Mouse (Mus musculus): ENCODE results near the gene Gga1. TPM values are rescaled to one million over a fixed set of nuclear protein-coding genes. Genes with fewer than 3 reads are reported as not detected.
A peak's percentile ranks its signal among the peaks of the same experiment; 100 is the strongest.

The Gga1 gene
- total and polyA plus RNA-seq, 2 experiments from 2014 or later, result 42.9 to 55.7 TPM

DNA sequence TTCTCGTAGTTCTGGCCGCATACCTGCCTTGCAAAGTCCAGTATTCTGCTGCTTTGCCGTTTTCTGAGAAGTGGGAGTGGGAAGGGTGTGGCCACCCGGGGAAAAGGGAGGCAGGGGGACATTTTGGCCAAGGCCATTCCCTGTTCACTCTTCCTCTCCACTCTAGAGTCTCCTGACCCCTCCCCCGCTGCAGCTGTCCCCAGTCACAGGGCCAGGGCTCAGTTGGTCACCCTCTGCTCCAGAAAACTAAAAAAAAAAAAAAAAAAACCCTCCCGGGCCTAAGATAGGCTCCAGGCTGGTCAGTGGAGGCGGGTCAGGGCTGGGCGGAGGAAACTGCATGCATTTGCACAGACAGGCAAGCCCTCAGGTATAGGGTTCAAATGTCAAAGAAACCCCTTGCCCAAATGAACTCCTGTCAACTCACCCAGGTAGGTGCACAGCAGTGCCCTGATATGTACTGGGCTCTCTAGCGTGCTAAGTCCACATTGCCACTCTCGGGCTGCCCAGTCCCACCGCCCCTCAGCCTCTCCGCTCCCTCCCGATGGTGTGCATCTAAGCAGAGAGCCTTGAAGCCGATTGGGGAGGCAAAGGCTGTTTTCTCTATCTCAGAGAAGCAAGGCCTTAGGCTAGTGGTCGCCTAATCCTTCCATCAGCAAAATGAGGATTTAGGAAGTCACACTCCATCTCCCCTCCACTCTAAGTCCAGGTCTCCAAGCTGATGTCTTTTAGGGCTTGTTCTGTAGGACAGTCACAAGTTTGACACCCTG lies 50.2 kb downstream of the Gga1 start:
- H3K4me1 ChIP-seq (ENCODE audit: insufficient read depth), result 0 out of 2 replicates have a peak, but pooled peaks cover 6% of the 10 kb centered on the region
- no peak overlapping the region for H3K4me3 ChIP-seq (ENCODE audit: low read depth, low read length)
- peak overlapping the region; percentile 52; the same call in 1 of the 2 replicates for H3K4me2 ChIP-seq (ENCODE audit: low read depth)
- no peak overlapping the region for H3K27ac ChIP-seq (ENCODE audit: low read depth, low read length)
- no peaks in the 10 kb centered on the region for H3K9me3 ChIP-seq (ENCODE audit: low read length)
- H3K27me3 ChIP-seq (ENCODE audit: insufficient read depth, low read length), result no peaks in the 10 kb centered on the region
- H3K9ac ChIP-seq, result no peak overlapping the region
- WGBS, result 33% methylated on average over 15 of the region's 15 CpGs
- H3K36me3 ChIP-seq (ENCODE audit: insufficient read depth), result no peaks in the 10 kb centered on the region
- ATAC-seq (no peak), DNase-seq (no peak)
- TF ChIP-seq CTCF (IDR thresholded peaks at IDR 0.05; ENCODE audit: low read depth), result no peak

DNA sequence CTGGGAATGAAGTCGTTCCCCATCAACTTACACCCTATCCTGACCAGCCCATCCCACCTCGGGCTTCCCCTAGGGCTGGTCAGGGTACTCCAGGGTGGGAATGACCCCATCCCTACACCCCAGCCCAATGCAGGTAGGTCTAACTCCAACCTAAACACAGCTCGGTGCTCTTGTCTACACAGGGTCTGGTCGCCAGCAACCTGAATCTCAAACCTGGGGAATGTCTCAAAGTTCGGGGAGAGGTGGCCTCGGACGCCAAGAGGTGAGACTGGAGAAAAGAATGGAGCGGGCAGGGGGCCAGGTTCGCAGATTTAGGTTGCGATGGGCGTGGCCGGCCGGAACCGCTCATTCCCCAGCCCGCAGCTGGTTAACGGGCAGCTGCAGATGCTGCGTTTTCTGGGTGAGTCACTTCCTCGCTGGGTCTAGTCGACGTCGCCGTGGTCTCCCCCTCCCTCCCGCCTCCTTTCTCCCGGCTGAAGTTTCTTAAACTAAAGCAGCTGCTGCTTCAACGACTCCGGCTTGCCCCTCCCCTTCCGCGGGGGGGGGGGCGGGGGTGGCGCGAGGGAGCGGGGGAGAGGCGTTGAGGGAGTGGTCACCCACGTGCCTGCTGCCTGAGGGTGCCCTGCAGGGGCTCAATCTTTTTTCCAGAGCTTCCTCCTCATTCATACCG lies 50.9 kb downstream of the Gga1 start:
- no peaks in the 10 kb centered on the region for H3K9me3 ChIP-seq (ENCODE audit: low read length)
- WGBS, result 2% methylated on average over 33 of the region's 35 CpGs
- peak; percentile 40; the same call in 1 of the 2 replicates for ATAC-seq
- H3K9ac ChIP-seq, result no peak overlapping the region
- H3K36me3 ChIP-seq (ENCODE audit: insufficient read depth), result no peaks in the 10 kb centered on the region
- no peaks in the 10 kb centered on the region for H3K27me3 ChIP-seq (ENCODE audit: insufficient read depth, low read length)
- no peak for TF ChIP-seq CTCF (IDR thresholded peaks at IDR 0.05; ENCODE audit: low read depth)
- H3K27ac ChIP-seq (ENCODE audit: low read depth, low read length), result no peak overlapping the region
- DNase-seq, result peak; percentile 44
- H3K4me2 ChIP-seq (ENCODE audit: low read depth), result peak overlapping the region; percentile 52
- 0 out of 2 replicates have a peak, but pooled peaks cover 6% of the 10 kb centered on the region for H3K4me1 ChIP-seq (ENCODE audit: insufficient read depth)
- H3K4me3 ChIP-seq (ENCODE audit: low read depth, low read length), result peak overlapping the region; percentile 27

DNA sequence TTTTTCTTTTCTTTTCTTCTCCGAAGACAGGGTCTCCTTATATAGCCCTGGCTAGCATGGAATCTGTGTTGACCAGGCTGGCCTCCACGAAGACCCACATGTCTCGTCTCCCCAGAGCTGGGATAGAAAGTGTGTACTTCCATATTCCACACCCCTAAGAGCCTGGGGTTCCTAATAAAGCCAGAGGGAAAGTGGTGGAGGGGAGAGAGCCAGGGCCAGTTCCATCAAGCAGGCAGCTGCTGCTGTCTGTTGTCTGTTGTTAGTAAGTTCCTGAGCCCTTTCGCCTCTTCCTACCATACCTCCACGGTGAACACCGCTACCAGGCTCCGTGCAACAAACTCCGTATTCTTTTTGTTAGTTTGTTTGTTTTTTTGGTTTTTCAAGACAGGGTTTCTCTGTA lies 51.5 kb downstream of the Gga1 start:
- Histone ChIP-seq H3K27ac (ENCODE audit: low read depth, low read length) (no peak overlapping the region), H3K4me3 (ENCODE audit: low read depth, low read length) (no peak overlapping the region), H3K9me3 (ENCODE audit: low read length) (no peaks in the 10 kb centered on the region), H3K36me3 (ENCODE audit: insufficient read depth) (no peaks in the 10 kb centered on the region), H3K27me3 (ENCODE audit: insufficient read depth, low read length) (no peaks in the 10 kb centered on the region), H3K4me2 (ENCODE audit: low read depth) (peak overlapping the region; percentile 52), H3K9ac (no peak overlapping the region), H3K4me1 (ENCODE audit: insufficient read depth) (0 out of 2 replicates have a peak, but pooled peaks cover 6% of the 10 kb centered on the region)
- no peak for TF ChIP-seq CTCF (IDR thresholded peaks at IDR 0.05; ENCODE audit: low read depth)
- DNase-seq (no peak), ATAC-seq (no peak)
- WGBS, result 52% methylated on average over 8 of the region's 8 CpGs

DNA sequence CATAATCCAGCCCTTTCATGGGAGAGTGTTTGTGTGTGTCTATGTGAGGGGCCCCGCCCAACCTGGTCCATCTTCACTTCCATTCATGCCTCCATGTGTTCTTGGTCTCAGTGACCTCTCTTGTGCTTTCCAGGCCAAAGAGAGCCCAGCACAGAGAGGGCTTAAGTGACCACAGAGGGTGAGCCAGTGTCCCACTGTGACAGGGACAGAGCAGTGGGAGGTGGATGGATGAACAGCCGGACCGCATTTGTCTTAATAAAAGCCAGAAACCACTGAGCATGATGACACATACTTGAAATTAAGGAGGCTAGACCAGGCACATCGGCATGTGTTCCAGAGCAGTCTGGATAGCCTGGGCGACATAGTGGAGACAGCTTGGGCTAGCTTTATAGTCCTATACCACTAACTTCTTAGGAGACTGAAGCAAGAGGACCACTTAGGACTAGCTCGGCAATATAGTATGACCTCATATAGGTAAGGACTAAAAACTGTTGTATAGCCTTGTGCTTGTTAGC lies 53.3 kb downstream of the Gga1 start:
- H3K36me3 ChIP-seq (ENCODE audit: insufficient read depth), result no peaks in the 10 kb centered on the region
- no peaks in the 10 kb centered on the region for H3K27me3 ChIP-seq (ENCODE audit: insufficient read depth, low read length)
- DNase-seq (no peak), ATAC-seq (no peak)
- WGBS, result 96% methylated on average over 6 of the region's 6 CpGs
- no peak for TF ChIP-seq CTCF (IDR thresholded peaks at IDR 0.05; ENCODE audit: low read depth)
- H3K9ac ChIP-seq, result no peak overlapping the region
- H3K4me2 ChIP-seq (ENCODE audit: low read depth), result no peak overlapping the region
- no peaks in the 10 kb centered on the region for H3K9me3 ChIP-seq (ENCODE audit: low read length)
- no peak overlapping the region for H3K4me3 ChIP-seq (ENCODE audit: low read depth, low read length)
- H3K27ac ChIP-seq (ENCODE audit: low read depth, low read length), result no peak overlapping the region
- 0 out of 2 replicates have a peak, but pooled peaks cover 9% of the 10 kb centered on the region for H3K4me1 ChIP-seq (ENCODE audit: insufficient read depth)

DNA sequence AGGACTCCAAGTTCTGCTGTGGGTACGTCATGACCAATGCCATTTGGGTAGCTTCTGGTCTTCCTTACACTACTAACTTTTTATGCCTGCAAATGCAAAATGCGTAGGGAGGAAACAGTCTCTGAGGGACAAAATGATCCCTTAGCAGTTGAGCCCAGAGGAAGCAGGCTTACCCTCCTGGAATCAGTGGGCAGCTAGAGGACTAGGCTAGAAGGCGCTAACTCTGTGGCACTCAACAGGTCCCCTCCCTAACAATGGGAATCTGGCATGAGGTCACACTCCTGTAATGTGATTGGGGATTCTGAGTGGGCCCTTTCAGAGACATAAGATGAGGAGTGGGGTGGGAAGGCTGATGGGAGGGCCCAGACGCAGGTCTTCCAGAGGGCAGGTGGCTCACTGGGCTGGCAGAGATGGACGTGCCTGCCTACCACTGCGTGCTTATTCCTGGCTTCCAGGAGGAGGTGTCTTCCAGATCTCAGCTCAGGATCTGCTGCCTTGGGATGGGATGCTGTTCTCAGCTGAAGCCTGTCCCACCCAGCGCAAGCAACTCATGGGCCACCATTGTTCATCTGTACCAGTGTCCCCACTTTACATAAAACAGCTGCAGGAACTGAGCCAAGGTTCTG lies 53.9 kb downstream of the Gga1 start:
- no peaks in the 10 kb centered on the region for H3K9me3 ChIP-seq (ENCODE audit: low read length)
- no peak overlapping the region for H3K9ac ChIP-seq
- no peaks in the 10 kb centered on the region for H3K27me3 ChIP-seq (ENCODE audit: insufficient read depth, low read length)
- peaks cover 9% of the 10 kb centered on the region for H3K4me1 ChIP-seq (ENCODE audit: insufficient read depth)
- no peak overlapping the region for H3K27ac ChIP-seq (ENCODE audit: low read depth, low read length)
- TF ChIP-seq CTCF (IDR thresholded peaks at IDR 0.05; ENCODE audit: low read depth), result no peak
- H3K4me2 ChIP-seq (ENCODE audit: low read depth), result no peak overlapping the region
- WGBS, result 89% methylated on average over 7 of the region's 7 CpGs
- no peak overlapping the region for H3K4me3 ChIP-seq (ENCODE audit: low read depth, low read length)
- DNase-seq, result no peak
- no peak for ATAC-seq
- H3K36me3 ChIP-seq (ENCODE audit: insufficient read depth), result no peaks in the 10 kb centered on the region

DNA sequence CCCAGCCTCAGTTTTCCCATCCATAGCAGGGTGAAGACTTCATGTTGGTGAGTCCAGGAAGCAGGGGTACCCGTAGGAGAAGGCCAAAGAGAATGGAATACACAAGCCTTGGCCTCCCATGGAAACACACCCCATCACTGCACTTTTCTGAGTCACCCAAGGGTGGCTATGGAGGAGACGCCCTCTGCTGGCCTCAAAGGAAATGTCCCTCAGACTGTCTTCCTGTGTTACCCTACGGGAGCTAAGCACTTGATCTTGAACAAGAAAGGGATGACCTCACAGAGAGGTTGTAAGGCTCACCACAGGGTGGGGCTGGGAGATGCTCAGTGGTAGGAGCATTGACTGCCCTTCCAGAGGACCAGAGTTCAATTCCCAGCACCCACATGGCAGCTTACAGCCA lies 54.6 kb downstream of the Gga1 start:
- Histone ChIP-seq H3K36me3 (ENCODE audit: insufficient read depth) (peaks cover 2% of the 10 kb centered on the region; the same call in 1 of the 2 replicates), H3K9me3 (ENCODE audit: low read length) (no peaks in the 10 kb centered on the region)
- no peak for DNase-seq

More for the DNA sequence above, 54.6 kb downstream of the Gga1 start:
- TF ChIP-seq CTCF (IDR thresholded peaks at IDR 0.05; ENCODE audit: low read depth), result peak; percentile 59
- no peak for ATAC-seq
- no peak overlapping the region for H3K4me3 ChIP-seq (ENCODE audit: low read depth, low read length)
- 14% methylated on average over 3 of the region's 3 CpGs for WGBS
- H3K4me1 ChIP-seq (ENCODE audit: insufficient read depth), result peaks cover 9% of the 10 kb centered on the region
- H3K9ac ChIP-seq, result no peak overlapping the region
- no peak overlapping the region for H3K4me2 ChIP-seq (ENCODE audit: low read depth)
- H3K27ac ChIP-seq (ENCODE audit: low read depth, low read length), result no peak overlapping the region
- no peaks in the 10 kb centered on the region for H3K27me3 ChIP-seq (ENCODE audit: insufficient read depth, low read length)
